Mouse (Mus musculus) heart, adult 9 months (tissue): ENCODE results near the gene Tuft1.
"Not testable (repeated sequence)": the region's sequence is repeated elsewhere in the genome, so short reads cannot be mapped to it uniquely, and the experiment has no call there.

Experiments used
- DNase-seq, 2 experiments: peaks; one replicate each; pipeline ENCODE4 v3.0.0; 2022; ENCODE audit warnings: low spot score in 2 of 2

Tuft1 gene

DNA sequence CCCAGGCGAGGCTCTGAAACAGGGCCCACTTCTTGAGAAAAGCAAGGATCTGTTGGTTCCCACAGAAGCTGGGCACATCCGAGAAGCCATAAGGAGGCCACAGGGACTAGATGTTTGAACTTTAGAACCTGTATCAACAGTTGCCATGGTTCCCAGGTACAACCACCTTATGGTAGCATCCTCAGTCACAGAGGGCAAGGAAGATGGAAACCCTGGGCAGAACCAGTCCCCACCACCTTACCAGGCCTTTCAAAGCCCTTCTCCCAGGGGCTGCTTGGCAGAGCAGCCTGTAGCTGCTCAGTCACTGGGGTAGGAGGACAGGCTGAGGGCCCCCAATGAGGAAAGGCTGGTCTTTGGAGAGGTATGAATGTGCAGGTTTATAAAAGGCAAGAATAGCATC is 2.2 kb upstream of the Tuft1 start:
- DNase-seq: not testable (repeated sequence)

DNA sequence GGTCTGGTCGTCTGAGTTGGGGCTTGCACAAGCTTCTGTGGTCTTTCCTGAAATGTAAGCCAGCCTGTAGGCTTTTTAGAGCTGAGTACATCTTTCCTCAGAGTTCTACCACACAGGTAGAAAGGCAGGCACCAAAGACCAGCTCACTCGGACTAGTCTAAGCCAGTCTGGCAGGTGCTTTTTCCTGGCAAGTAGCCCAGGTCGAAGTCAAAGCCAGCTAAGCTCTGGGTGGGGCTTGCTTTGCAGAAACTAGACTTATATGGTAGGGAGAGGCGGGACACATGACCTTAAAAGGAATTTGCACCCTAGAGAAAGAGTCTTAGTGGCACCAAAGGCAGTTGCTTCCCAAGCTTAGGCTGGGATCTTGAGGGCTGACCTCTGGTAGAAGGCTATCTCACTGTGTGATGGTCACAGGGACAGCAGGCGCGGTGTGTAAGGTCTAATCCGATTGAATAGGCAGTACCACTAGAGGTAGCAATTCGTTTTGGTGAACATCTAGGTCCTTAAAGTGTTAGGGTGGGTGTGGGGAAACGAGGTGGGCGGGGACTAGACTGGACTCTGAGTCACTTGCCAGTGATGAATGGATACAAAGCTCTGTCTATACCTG is 573 bp upstream of the Tuft1 start:
- DNase-seq: peak in 1 of 2 experiments; percentile 12

DNA sequence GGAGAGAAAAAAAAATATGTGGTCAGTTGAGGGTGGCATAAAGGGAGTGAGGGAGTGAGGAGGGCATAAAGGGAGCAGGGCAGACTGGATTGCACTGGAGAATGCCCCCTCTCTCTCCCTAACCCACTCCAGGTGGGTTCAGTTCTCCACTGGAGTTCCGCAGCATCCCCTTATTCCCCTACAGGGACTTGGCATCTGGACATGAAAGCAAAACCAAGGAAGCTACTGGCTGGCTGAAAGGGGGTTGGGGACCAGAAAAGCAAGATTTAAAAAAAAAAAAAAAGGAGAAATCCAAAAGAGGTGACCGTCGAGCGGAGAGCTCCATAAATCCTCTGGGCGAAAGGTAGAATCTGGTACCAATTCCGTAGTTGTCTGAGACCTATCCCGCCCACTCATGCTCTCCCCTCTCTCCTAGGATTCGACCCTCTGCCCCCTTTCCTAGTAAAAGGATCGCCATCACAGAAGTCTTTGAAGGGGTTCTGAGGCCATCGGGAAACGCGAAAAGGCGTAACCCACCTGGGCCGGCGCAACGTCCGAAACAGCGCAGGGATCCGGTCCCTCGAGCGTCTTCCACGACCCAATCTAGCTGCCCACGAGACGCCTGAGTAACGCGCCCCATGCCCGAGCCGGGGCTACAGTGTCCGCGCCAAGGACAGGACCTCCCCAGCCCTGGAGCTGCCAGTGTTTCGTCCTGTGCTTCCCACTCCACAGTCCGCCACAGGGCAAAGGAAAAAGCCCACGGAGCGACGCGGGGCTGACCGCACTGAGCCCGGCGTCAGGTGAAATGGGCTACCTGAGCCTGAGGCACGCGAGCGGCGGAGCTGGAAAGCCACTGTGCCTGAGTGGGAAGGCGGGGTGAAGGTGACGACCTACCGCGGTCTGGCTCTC is 576 bp downstream of the Tuft1 start:
- DNase-seq: not testable (repeated sequence)

DNA sequence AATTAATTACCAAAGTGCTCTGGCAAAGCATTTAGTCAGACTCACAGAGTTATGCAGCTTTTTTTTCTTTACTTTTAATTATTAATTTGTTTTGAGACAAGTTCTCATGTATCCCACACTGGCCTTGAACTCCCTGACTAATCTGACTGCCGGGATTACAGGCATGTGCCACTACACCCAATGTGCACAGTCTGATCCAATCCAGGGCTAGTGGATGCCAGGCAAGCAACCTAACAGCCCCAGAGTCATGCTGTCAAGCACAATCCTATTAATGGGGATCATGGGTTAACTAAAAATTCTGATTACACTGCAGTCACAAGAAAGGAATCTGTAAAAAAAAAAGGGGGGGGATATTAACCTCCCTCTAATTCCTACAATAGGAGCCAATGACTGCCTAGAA is 4.7 kb downstream of the Tuft1 start:
- not testable (repeated sequence) for DNase-seq

DNA sequence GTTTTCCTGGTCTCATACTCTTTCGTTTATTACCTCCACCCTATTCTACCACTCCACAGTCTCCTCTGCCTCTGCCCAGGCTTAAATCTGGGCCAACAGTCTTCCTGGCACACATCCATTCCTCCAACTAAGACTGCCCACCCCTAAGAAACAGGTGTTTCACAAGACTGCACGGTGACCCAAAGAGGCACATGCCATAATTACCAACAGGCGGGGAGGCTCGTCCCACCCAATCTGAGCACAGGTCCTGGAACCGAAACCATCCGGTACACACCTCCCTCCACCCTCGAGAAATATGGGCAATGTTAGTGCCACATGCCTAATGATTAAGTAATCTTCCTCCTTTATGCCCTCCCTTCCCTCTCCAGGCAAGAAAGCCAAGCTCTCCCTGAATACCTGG is 8.3 kb downstream of the Tuft1 start:
- no peak for DNase-seq

DNA sequence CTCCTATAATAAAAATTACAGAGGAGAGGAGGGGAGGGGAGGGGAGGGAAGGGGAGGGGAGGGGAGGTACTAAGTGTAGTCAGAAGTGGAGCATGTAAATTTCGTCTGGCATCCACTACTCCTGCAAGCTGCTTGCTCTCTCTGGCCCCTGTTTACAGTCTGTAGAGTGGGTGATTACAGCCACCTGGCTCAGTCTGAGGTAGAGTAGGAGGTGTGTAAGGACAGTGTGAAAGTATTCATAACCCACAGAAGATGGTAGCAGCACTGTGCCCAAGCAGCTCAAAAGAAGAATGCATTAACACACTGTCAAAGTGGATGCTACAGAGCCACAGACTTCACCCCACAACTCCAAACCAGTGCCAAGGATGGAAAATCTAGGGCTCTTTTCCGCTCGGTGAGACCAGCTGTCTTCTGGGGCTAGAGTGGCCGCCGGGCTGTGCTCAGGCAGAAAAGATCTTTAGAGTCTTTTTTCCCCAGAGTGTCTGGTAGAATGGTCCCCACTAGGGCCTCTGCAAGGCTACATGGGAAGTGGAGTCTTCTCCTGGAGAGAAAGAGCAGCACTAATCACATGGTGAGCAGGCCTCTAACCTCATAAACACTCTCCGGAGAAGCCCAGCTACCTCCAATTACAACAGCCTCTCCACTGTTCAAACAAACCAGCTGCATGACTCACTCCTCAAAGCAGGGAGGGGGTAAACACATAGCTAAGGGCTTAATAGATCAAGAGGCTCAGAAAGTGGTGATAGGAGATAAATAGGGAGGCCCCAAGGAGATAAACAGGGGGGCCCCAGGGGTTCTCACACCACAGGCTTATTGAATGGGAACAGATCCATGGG is 9.7 kb downstream of the Tuft1 start:
- DNase-seq: no peak

DNA sequence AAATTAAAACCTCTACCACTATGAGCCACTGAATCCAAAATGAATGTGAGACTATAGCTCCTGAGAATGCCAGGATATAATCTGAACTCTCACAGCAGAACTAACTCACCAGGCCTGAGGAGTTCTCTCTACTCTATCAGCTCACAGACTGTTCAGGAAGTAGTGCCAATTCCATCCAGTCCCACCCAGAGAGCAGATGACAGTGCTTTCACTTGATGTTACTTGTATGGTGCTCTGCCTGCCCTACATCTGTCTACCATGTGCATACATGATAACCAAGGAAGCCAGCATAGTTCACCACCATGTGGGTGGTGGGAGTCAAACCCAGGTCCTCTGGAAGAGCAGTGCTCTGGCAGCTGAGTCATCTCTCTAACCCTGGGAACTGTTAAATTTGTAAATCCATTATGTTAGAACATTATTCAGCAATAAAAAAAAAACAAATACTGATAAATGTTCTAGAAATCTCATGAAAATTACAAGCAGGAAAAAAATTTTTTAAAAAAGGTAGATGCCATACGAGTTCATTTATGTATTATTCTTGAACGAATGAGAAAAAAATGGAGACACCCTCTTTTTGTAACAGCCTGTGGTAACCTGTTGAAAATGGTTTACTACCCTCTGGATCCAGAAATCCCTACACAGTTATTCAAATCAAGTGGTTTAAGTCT is 16.0 kb downstream of the Tuft1 start, which contains the start of gene Gm10972:
Gene Gm10972, plus strand, starts transcription at position 618 of the 668 bp plus-strand sequence.
- DNase-seq: not testable (repeated sequence)

DNA sequence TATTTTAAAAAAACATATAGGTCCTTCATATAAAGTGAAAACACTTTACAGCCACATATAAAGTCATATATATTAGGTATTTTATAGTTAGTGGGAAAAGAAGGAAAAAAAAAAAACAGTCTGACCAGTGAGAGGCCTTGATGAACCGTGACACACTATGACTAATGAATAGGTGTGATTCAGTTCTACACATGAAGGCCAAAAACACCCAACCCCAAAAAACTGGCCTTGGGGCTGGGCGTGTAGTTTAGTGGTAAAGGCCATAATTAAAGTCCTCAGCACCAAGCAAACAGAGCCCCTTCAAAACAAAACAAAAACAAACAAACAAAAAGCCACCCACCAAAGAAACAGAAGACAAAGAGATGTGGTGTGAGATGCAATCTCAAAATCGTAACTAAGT is 28.8 kb downstream of the Tuft1 start:
- no peak for DNase-seq

DNA sequence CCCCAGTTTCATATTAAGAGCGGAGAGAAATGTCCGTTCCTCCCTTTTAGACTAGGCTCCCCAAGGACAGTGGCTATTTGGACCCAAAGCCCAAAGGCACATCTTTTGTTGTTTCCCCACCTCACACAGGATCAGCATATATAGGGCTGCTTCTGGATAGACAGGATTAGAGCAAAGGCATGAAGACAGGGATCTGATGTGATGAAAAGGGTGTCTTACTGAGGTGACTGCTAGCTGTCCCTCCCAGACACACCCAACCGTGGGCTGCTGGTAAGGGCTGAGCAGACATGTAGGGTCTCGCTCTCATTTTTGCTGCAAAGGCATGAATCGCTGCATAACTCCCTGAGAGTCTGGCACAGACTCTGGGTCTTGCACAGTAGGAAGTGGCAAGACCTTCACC is 30.0 kb downstream of the Tuft1 start:
- no peak for DNase-seq

DNA sequence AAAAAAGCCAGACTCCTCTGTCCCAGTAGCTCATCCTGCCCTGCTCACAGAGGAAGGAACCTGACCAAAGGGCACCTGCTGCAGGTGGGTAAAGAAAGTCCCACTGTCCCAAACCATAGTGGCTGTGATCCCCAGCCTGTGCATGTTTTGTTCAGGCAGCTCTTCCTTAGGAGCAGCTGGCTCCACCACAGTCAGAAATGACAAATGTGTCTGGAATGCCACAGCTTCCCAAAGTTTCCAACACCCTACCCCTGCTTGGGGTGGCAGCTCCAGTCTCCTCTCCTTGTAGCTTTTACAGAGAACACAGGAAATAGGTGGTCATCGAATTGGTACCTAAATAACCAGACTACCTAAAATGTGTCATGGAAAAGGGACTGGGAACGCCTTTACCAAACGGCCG is 34.4 kb downstream of the Tuft1 start:
- no peak for DNase-seq

DNA sequence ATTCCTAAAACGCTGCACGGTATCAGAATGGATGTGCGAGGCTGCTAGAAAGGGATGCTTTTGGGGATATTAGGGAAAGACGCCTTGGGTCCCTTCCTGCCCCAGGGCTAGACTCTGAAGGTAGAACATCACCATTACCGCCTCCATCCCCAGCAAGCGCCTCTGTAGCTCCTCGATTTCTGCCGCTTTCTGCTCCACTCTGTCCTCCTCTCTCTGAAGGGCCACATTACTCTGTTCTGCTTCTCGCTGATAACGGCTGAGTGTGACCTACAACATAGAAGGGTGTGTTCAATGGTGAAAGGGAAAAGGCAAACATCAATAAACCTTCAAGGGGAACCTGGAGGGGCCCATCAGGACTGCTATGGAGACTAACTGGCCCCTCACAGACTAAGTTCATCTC is 36.1 kb downstream of the Tuft1 start:
- no peak for DNase-seq

DNA sequence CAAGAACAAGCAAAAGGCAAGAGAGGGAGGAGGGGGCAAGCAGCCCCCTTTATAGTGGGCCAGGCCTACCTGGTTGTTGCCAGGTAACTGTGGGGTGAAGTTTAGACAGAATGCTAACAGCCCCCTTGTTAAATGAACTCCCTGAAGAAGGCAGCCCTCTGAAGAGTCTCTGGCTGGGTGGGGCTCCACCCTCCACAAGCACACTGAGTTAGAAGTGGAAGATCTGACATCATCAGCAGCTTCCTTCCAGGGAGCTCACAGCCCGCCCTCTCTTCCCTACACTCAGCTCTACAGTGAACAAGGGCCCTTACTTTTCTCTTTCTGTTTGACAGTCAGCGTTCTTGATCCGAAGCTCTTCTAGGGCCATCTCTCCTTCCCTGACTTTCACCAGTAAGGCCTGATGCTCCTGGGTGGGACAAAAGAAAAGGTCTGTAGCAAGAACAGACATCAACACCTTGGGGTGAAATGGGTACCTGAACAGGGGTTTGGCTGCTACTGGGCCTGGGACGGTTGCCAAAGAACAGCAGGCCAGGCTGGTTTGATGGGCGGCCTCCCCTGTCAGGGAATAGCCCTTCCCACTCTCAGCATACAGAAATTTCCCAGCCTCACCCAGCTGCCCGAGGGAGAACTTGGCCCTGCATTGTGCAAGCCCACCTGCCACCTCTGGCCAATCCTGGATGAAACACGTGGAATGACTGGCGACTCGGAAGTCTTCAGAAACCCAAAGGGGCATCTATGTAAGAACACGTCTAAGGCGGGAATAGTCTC is 36.7 kb downstream of the Tuft1 start:
- DNase-seq: peak; percentile 38 to 47

DNA sequence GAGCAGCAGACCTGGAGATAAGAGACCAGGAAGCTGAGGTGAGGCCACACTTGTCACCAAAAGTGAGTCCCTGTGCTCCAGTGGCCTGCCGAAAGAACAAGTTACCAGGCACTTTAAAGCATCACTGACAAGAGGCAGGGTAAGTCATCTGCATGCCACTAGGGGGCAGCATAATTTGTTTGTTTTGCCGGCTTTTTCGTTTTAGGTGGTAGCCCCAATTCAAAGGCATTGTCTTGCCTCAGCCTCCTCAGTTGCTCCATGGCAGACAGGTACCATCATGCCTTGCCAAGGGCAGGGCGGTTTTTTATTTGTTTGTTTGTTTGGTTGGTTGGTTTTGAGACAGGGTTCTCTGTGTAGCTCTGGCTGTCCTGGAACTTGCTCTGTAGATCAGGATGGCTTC is 42.0 kb downstream of the Tuft1 start:
- peak in 1 of 2 experiments; percentile 21 for DNase-seq

DNA sequence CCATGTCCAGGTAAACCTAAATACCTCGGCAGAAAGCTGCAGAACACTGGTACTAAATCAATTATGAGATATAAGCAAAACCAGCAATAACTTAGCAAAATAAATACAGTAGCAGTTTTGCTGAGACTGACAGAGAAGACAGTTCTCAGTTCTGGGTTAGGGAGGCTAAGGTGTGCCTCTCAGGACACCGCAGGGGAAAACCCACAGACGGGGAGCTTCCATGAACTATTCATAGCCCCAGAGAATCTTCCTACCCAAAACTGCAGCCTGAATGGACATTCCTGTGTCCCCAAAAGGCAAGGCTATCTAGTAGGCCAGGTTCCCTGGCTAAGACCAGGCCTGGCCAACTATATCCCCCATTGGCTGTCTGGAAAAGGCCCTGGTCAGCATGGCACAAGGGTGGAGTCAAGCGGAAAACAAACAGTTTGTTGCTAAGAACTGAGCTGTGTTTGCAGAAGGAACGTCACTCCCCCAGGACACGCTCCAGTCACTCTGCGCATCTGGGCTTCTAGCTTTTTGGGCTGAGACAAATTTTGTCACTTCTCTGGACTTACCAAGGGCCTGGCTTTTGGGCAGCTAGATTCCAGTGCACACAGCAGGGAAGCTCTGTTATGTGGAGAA is 45.3 kb downstream of the Tuft1 start:
- DNase-seq: peak; percentile 46 to 59

DNA sequence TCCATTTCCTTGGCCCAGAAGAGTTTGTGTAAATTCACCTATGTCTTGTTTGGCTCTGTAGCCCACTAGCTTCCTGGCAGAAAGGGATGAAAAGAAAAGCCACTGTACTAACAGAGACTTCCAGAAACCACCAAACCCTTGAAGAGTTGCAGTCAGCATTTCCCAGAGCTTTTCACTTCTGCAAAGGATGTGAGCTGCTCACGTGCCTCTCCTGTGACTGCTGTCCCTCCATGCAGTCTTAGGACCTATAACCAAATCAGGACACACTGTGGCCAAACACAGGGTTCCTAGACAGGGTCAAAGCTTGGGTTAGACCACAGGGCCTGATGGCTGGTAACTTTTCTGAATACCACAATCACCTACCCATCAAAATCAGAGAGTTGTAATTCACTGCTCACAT is 46.4 kb downstream of the Tuft1 start:
- DNase-seq: peak; percentile 30 to 54

DNA sequence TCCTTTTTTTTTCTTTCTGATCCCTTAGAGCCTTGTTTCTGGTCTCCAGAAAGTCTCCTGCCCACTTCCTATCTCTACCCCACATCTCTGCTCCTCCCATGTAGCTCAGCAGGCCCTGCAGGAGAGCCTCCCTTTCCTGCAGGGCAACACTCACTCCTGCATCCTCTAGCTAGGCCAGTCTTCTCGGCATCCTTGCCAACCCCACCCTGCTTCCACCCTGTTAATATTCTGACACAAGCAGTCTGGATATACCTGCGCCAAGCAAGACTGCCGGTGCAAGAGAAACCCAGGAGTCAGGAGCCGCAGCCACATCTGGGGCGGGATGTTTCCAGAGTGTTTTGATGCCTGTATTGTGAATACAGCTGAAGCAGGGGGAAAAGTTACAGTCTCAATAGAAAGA is 46.8 kb downstream of the Tuft1 start:
- no peak for DNase-seq

DNA sequence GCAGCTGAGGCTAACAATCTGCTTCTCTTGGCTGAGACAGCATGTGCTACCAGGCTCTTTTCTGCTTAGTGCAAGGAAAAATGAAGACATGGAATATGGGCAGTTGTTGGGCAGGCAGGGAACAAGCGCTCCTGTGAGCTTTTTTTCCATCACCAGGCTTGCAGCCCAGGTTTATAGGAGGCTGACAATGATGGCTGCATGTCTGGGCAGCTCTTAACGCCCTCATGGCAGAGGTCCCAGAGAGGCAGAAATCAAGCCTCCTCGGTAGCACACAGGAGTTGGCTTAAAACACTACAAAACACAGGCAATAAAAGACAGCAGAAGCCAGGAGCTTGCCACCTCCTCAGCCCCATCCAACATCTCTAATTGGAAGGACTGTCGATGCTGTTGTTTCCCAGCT is 47.3 kb downstream of the Tuft1 start:
- peak in 1 of 2 experiments; percentile 7 for DNase-seq

DNA sequence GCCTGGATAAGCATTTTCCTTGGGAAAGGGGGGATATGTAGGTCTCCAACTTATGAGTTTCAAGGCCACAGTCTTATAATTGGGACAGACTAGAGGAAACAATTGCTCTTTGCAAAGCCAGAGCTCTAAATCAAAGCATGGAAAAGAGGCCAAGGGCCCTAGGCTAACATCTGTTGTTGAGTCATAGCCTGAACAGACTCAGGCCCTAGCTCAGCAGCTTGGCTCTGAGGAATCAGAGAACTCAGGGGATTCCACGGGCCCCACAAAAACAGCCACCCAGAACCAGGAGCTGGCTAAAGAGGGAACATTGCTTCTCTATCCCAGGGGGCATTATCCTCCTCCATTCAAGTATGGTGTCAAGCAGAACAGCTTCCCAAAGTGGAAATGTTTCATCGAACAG is 48.1 kb downstream of the Tuft1 start:
- DNase-seq: peak; percentile 42 to 53

DNA sequence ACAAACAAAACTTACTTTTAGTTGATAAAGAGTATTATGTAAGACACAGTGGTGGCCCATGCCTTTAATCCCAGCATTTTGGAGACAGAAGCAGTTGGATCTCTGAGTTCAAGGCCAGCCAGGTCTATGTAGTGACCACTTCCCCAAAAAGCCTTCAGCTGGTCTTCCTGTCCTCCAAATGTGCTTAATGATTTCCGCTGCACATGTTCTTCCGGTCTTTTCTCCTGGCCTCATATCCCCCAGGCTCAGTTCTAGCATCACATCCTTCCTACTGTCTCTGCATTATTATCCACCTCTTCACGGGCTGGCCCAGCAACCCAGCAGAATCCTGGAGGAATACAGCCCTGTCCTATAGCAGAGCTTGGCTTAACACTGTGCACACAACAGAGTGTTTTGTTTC is 49.1 kb downstream of the Tuft1 start:
- peak in 1 of 2 experiments; percentile 6 for DNase-seq

DNA sequence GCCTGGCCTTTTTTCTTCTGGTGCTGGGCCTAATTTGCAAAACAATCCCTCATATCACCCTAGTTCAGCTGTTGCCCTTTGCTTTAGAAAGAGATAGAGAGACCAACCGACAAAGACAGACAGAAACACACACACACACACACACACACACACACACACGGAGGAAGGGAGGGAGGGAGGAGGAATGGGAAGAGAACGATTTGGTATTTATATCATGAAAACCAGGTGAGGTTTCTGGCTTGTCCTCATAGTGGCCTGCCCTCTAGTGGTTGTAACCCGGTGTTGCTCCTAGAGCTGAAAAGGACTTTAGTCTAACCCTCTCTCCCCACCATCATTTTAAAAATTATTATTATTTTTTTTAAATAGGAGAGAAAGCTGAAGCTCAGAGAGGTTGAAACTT is 56.7 kb downstream of the Tuft1 start:
- DNase-seq: peak in 1 of 2 experiments; percentile 24
